Mouse (Mus musculus) WW6 (cell line): ENCODE data around the gene Fhl3.
A peak's percentile ranks its signal among the peaks of the same experiment; 100 is the strongest.
"Not testable (repeated sequence)": the region's sequence is repeated elsewhere in the genome, so short reads cannot be mapped to it uniquely, and the experiment has no call there.

Experiments
- DNase-seq: peaks from one replicate; pipeline ENCODE4 v3.0.0-alpha.2; 2013; ENCODE audit warnings: low read depth, low spot score

Gene Fhl3

DNA sequence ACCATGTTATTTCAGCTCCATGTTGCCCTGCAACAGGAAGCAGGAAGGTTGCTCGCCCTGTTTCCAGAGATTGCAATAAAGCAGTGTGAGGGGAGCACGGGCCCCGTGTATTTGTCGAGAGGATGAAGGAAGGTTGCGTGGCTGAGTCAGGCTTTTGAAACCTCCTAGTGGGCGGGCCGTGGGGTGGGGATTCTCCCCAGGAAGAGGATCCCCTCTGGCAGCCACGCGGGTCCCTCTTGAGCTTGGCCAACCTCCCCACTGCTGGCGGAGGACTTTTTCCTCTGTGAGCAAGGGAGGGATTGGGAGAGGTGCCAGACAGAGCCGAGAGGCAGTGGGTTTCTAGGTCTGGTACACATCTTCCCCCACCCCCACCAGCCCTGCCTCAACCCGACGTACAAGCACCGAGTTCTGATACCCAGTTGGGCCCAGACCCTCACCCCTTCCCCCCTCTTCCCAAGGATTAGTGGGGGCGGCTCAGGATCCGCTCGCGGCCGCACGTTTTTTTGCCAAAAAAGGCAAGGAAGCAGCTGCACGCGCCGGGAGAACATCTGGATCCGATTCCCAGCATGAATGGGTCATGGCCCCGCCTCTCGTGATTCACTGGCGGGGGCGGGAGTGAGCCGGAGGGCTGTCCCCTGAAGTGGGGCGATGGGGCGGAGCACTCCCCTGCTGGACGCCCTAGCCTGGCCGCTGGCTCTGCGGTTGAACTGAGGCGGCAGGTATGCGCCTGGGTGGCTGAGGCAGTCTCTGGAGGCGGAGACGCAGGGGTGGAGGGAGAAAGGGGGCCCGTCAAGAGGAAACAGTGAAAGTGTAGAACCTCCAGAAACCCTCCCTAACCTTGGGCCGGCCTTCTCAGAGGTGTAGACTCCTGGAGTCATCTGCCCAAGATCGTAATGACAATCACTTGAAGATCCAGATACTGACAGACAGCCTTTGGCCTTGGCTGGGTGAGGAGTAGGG lies 8.3 kb downstream of the Fhl3 start:
- no peak for DNase-seq

- no peak for DNase-seq
Measured at GRCm38 (mm10) chr4:124709961-124710446, 9.5 kb downstream of the Fhl3 start.

GRCm38 (mm10) chr4:124710776-124711291 lies 10.3 kb downstream of the Fhl3 start:
- no peak for DNase-seq

GRCm38 (mm10) chr4:124712618-124713017 lies 12.1 kb downstream of the Fhl3 start:
- DNase-seq: no peak

- DNase-seq: not testable (repeated sequence)
Measured at GRCm38 (mm10) chr4:124713850-124714249, 13.3 kb downstream of the Fhl3 start.

GRCm38 (mm10) chr4:124714545-124715481 lies 14.3 kb downstream of the Fhl3 start, which contains the start of gene Sf3a3:
Gene Sf3a3, plus strand, starts transcription at chr4:124714776.
- DNase-seq: peak; percentile 88

GRCm38 (mm10) chr4:124719101-124719500 lies 18.6 kb downstream of the Fhl3 start:
- no peak for DNase-seq

DNA sequence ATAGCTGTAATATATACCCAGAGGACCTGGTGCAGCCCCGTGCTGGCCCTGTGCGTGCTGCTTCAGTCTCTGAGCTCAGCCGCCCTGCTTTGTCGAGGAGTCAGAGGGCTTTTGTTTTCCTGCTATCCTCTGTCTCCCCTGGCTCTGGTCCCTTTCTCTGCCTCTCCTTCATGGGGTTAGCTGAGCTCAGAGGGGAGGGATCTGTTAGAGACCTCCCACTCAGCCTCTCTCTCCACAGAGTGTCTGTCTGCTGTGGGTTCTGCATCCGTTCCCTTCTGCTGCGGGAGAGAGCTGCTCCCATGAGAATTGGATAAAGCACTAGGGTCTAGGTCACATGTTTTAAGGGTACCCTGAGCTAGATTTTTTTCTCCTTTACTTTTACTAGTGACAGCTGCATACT lies 25.6 kb downstream of the Fhl3 start:
- no peak for DNase-seq

- no peak for DNase-seq
Measured at GRCm38 (mm10) chr4:124736952-124737351, 36.5 kb downstream of the Fhl3 start.

- no peak for DNase-seq
Measured at GRCm38 (mm10) chr4:124737486-124737885, 37.0 kb downstream of the Fhl3 start.

- DNase-seq: no peak
Measured at GRCm38 (mm10) chr4:124738013-124738412, 37.5 kb downstream of the Fhl3 start.

- no peak for DNase-seq
Measured at GRCm38 (mm10) chr4:124738783-124739182, 38.3 kb downstream of the Fhl3 start.

DNA sequence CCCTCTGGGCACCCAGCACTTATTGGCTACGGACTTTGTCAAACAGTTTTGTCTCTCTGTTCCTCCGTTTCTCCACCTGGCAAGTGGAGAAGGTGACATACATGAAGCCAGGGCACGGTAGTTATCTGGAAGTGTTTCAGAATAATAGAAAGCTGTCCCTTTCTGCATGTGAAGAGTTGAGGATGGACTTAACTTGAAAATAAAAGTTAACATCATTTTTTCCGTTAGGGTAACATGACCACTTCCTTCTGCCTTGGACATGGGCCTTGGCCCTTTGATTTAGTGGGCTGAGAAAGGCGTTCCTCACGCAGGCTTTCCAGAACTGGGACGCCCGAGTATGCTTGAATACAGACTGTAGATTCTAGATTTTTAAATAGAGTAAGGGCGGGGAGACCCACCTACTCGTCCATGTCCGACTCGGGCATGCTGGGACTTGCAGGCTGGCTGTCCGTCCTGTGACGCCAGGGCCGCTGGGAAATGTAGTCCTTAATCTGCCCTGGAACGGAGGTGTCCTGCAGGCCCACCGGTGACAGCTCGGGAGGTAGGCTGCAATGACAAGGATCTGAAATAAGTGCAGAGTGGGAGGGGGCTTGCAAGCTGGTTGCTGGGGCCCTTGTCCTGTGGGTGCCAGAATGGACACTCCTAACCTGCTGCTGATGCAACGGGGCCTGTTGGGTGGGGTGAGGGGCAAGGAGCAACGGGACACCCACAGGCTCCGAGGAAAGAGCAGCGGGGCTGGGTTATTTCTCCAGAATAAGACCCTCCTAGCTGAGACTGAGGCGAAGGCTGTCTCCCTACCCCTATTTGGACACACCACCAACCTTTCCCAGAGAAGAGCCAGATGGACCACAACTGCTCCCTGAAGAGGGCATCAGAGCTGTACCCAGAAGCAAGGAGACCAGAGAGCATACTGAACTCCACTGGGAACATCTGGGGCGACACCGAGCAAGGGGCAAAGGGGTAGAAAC lies 41.2 kb downstream of the Fhl3 start, which contains the start of gene Inpp5b:
Gene Inpp5b (plus strand): TSS at position 475 of the 968 bp plus-strand sequence.
- peak; percentile 33 for DNase-seq

DNA sequence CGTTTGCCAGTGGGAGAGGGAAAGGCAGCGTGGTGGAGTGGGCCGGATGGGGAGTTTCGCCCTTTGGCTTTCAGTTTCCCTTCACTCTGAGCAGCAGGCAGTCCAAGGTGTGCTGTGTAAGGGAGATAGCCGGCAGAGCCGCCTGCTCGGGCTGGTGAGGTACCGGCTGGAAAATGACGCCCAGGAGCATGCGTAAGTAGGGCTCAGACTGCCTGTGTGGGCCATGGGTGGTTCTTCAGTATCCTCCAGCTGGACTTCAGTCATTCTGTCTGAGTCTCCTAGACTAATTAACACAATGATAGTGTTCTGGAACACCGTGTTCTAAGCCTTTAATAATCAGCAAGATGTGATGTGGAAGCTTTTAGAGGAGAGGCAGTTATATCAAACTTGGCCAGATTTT lies 42.3 kb downstream of the Fhl3 start:
- no peak for DNase-seq

- DNase-seq: no peak
Measured at GRCm38 (mm10) chr4:124746577-124746976, 46.1 kb downstream of the Fhl3 start.

DNA sequence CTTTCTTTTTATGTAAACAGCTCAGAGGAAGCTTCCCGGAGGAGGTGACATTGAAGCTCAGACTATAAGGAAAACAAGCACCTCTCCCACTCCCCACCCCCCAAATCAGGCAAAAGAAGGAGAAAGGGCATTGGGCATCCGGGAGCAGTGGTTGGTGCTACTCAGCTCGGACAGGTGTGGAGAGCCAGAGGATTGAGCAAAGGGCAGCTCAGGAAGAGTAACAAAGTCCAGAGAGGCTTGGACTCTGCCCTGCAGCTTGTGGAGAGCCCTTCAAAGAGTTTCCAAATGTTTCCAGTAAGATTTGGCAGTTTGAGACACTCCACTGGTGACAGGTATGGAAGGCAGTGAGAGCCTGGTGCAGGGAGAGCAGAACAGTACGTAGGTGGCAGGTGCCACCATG lies 47.4 kb downstream of the Fhl3 start:
- DNase-seq: no peak

GRCm38 (mm10) chr4:124751300-124752250 lies 51.1 kb downstream of the Fhl3 start:
- peak; percentile 92 for DNase-seq

- no peak for DNase-seq
Measured at GRCm38 (mm10) chr4:124752281-124753199, 52.0 kb downstream of the Fhl3 start.
